Mouse (Mus musculus): ENCODE results near the gene Ppp2r5e. TPM values are rescaled to one million over a fixed set of nuclear protein-coding genes. Genes with fewer than 3 reads are reported as not detected.
"Not testable (repeated sequence)": the region's sequence is repeated elsewhere in the genome, so short reads cannot be mapped to it uniquely, and the experiment has no call there.

Gene Ppp2r5e
- polyA plus RNA-seq, 1 experiment from 2014 or later, result 25.8 TPM

DNA sequence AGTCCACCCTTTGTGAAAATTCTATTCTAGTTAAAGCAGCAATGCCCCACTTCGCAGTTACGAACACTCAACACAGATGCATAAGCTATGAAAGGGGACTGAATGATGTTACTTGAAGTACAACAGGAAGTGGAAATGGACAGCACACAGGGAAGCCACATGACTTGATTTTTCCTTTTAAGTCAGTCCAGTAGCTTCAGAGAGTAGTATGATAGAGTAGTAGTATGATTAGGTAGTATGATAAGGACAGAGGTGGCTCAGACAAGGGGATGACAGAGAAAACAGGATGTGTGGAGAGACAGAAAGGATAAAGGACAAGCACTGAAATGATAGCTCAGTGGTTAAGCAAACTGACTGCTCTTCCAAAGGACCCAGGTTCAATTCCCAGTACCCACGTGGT lies 101.4 kb downstream of the Ppp2r5e start:
- H3K27ac ChIP-seq (ENCODE audit: low read depth, low read length), result no peak overlapping the region
- no peak for DNase-seq (ENCODE audit: low spot score)

DNA sequence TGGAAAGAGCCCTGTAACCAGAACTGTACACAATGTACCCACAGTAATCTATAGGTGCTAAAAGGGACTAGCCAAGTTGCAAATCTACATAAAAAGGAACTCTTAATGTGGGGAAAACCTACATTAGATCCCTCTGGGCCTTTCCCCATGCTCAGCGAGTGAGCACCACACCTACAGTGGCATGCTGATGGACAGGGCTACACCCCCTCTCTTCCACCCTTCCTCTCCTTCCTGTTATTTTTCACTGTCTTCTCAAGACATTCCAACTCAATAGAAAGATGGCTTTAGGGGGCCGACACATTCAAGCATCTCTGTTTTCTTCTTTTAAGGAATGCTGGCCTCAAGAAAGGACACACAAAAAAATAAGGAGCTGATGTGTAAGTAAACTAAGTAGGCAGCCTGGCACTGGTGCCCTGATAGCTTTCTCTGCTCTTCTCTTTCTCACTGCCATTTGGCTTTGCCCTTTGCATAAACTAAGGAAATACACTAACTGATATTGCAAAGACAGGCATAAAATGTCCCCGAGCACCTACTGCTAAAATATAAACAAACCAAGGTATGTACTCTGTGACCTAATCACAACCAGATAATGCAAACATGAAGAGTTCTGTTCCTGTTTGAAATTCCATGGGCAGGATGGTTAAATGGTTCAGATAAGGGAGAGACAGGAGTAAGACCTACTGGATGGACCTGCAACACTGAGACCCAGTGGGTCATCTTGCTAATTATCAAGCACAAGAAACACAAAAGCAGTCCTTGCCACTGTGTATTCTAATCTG lies 103.3 kb downstream of the Ppp2r5e start:
- H3K4me3 ChIP-seq (ENCODE audit: low read depth, low read length), result no peak overlapping the region
- no peaks in the 10 kb centered on the region for H3K36me3 ChIP-seq (ENCODE audit: control insufficient read depth, insufficient read depth, low read length)
- H3K27ac ChIP-seq (ENCODE audit: low read depth, low read length), result no peak overlapping the region
- no peak for DNase-seq (ENCODE audit: low spot score)
- H3K9me3 ChIP-seq (replicated peaks; ENCODE audit: control insufficient read depth, low read length), result no peaks in the 10 kb centered on the region
- no peak overlapping the region for H3K9ac ChIP-seq (ENCODE audit: low read length)
- H3K27me3 ChIP-seq (replicated peaks; ENCODE audit: control insufficient read depth, insufficient read depth, low read length), result no peaks in the 10 kb centered on the region
- no peak for ATAC-seq
- WGBS, result 85% methylated on average over 3 of the region's 3 CpGs
- H3K4me1 ChIP-seq (ENCODE audit: control insufficient read depth, insufficient read depth, low read length), result no peaks in the 10 kb centered on the region
- no peak overlapping the region for H3K4me2 ChIP-seq (ENCODE audit: low read length)

More for the DNA sequence above, 101.4 kb downstream of the Ppp2r5e start:
- Histone ChIP-seq H3K4me3 (ENCODE audit: low read depth, low read length) (no peak overlapping the region), H3K4me1 (ENCODE audit: control insufficient read depth, insufficient read depth, low read length) (no peaks in the 10 kb centered on the region), H3K27me3 (replicated peaks; ENCODE audit: control insufficient read depth, insufficient read depth, low read length) (no peaks in the 10 kb centered on the region), H3K9ac (ENCODE audit: low read length) (no peak overlapping the region), H3K36me3 (ENCODE audit: control insufficient read depth, insufficient read depth, low read length) (no peaks in the 10 kb centered on the region), H3K4me2 (ENCODE audit: low read length) (no peak overlapping the region), H3K9me3 (replicated peaks; ENCODE audit: control insufficient read depth, low read length) (no peaks in the 10 kb centered on the region)
- 95% methylated on average over 3 of the region's 3 CpGs for WGBS
- ATAC-seq, result no peak

DNA sequence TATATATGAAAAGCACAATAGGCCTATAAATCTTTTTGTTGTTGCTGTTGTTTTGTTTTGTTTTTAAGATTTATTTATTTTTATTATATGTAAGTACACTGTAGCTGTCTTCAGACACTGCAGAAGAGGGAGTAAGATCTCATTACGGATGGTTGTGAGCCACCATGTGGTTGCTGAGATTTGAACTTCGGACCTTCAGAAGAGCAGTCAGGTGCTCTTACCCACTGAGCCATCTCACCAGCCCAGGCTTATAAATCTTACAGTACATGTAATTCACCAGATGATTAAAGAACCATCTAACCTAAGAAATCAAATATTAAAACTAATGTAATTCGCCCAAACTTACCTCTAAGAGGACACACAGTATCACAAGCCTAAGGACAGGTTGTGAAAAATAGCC lies 103.9 kb downstream of the Ppp2r5e start:
- H3K9me3 ChIP-seq (replicated peaks; ENCODE audit: control insufficient read depth, low read length), result not testable (repeated sequence)
- 94% methylated on average over 3 of the region's 3 CpGs for WGBS

DNA sequence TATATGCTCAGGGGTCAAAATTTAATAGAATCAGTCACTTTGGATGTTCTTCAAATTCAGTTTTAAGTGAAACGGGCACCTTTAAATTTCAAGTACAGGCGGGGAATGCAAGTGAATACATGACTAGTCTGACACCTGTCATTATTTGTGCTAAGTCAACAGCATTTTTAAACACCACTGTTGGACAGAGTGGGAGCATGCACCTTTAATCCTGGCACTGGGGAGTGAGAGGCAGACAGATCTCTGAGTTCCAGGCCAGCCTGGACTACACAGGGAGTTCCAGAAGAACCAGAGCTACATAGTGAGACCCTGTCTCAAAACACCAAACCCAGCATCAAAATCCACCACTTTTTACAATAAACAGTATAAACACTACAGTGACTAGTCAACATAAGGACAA lies 108.5 kb downstream of the Ppp2r5e start:
- no peaks in the 10 kb centered on the region for H3K4me1 ChIP-seq (ENCODE audit: control insufficient read depth, insufficient read depth, low read length)
- no peak overlapping the region for H3K27ac ChIP-seq (ENCODE audit: low read depth, low read length)
- no peak overlapping the region for H3K4me3 ChIP-seq (ENCODE audit: low read depth, low read length)
- no peaks in the 10 kb centered on the region for H3K36me3 ChIP-seq (ENCODE audit: control insufficient read depth, insufficient read depth, low read length)
- ATAC-seq, result no peak
- H3K4me2 ChIP-seq (ENCODE audit: low read length), result no peak overlapping the region
- no peak overlapping the region for H3K9ac ChIP-seq (ENCODE audit: low read length)
- no peaks in the 10 kb centered on the region for H3K9me3 ChIP-seq (replicated peaks; ENCODE audit: control insufficient read depth, low read length)
- no peaks in the 10 kb centered on the region for H3K27me3 ChIP-seq (replicated peaks; ENCODE audit: control insufficient read depth, insufficient read depth, low read length)
- 96% methylated on average over 2 of the region's 2 CpGs for WGBS
- DNase-seq (ENCODE audit: low spot score), result no peak

More for the DNA sequence above, 103.9 kb downstream of the Ppp2r5e start:
- not testable (repeated sequence) for DNase-seq (ENCODE audit: low spot score); H3K4me2 ChIP-seq (ENCODE audit: low read length); H3K4me3 ChIP-seq (ENCODE audit: low read depth, low read length); H3K27ac ChIP-seq (ENCODE audit: low read depth, low read length); H3K9ac ChIP-seq (ENCODE audit: low read length); H3K36me3 ChIP-seq (ENCODE audit: control insufficient read depth, insufficient read depth, low read length); H3K27me3 ChIP-seq (replicated peaks; ENCODE audit: control insufficient read depth, insufficient read depth, low read length); ATAC-seq; H3K4me1 ChIP-seq (ENCODE audit: control insufficient read depth, insufficient read depth, low read length)

DNA sequence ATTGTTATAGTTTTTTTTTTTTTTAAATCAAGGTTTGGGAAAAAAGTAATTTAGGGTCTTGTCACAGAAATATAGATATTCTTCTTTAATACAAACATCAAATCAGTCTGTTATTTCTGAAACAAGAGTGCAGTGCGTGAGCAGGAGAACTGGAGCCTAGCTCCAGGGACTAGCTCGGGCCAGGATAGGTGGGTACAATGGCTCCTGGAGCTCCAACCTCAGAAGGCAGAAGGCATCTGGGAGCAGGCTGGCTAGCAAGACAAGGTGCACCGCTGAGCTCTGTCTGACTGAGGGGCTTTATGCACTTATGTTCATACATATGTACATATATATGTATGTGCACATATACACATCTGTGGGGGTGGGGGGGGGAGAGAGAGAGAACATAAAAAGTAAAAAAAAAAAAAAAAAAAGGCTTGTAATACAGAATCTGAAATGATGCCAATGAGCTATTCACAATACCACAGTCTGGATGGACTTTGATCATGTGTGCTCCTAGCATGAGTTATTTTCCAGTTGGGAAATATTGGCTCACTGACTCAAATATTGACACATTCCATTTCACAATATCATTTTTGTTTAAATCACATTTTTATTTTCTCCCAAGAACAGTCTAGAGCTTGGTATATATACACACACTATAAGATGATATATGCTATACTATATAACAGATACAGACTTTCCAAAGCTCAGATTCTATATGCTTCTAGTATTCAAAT lies 109.3 kb downstream of the Ppp2r5e start:
- 94% methylated on average over 3 of the region's 3 CpGs for WGBS
- no peak for DNase-seq (ENCODE audit: low spot score)

DNA sequence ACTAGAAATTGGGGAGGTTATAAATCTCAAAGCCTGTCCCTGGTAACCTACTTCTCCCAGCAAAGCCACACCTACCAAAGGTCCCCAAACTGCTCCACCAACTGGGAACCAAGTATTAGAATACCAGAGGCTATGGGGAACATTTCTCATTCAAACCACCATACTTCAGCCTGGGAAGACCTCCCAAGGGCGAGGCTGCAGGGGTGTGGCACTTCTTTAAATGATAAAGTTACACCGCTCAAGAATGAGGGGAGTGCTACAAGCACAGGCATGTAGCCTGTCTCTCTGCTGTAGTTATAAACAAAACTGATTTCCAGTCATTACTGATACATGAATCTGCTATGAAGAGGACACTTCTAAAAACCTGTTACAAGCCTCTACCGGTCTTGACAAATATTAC lies 113.3 kb downstream of the Ppp2r5e start:
- ATAC-seq, result no peak

More for the DNA sequence above, 109.3 kb downstream of the Ppp2r5e start:
- no peak for ATAC-seq
- Histone ChIP-seq H3K4me3 (ENCODE audit: low read depth, low read length) (no peak overlapping the region), H3K9me3 (replicated peaks; ENCODE audit: control insufficient read depth, low read length) (no peaks in the 10 kb centered on the region), H3K36me3 (ENCODE audit: control insufficient read depth, insufficient read depth, low read length) (no peaks in the 10 kb centered on the region), H3K4me2 (ENCODE audit: low read length) (no peak overlapping the region), H3K4me1 (ENCODE audit: control insufficient read depth, insufficient read depth, low read length) (no peaks in the 10 kb centered on the region), H3K9ac (ENCODE audit: low read length) (no peak overlapping the region), H3K27me3 (replicated peaks; ENCODE audit: control insufficient read depth, insufficient read depth, low read length) (no peaks in the 10 kb centered on the region), H3K27ac (ENCODE audit: low read depth, low read length) (no peak overlapping the region)

DNA sequence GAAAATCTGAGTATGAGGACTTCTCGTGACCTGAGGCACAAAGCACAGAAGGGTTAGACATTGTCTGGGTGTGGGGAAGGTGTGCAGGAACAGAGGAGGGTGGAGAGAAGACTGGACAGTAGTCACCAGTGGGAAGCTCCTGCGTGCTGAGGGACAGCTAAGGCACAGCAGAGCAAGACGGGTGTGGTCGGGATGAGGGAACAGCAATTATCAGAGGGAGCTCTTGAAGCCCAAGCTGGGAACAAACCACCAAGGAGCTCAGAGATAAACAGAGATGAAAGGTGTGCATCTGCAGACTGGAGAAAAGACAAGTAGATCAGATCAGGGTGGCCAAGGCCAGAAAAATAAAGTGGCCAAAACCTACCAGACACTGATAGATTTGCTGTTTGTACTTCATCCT lies 114.0 kb downstream of the Ppp2r5e start:
- ATAC-seq (no peak), DNase-seq (ENCODE audit: low spot score) (no peak)
- H3K36me3 ChIP-seq (ENCODE audit: control insufficient read depth, insufficient read depth, low read length), result 0 out of 2 replicates have a peak, but pooled peaks cover 3% of the 10 kb centered on the region
- H3K4me2 ChIP-seq (ENCODE audit: low read length), result no peak overlapping the region
- H3K27me3 ChIP-seq (replicated peaks; ENCODE audit: control insufficient read depth, insufficient read depth, low read length), result no peaks in the 10 kb centered on the region
- no peaks in the 10 kb centered on the region for H3K9me3 ChIP-seq (replicated peaks; ENCODE audit: control insufficient read depth, low read length)
- WGBS, result 89% methylated on average over 4 of the region's 4 CpGs
- H3K4me3 ChIP-seq (ENCODE audit: low read depth, low read length), result no peak overlapping the region
- H3K27ac ChIP-seq (ENCODE audit: low read depth, low read length), result no peak overlapping the region
- H3K4me1 ChIP-seq (ENCODE audit: control insufficient read depth, insufficient read depth, low read length), result no peaks in the 10 kb centered on the region
- H3K9ac ChIP-seq (ENCODE audit: low read length), result no peak overlapping the region

More for the DNA sequence above, 113.3 kb downstream of the Ppp2r5e start:
- no peaks in the 10 kb centered on the region for H3K9me3 ChIP-seq (replicated peaks; ENCODE audit: control insufficient read depth, low read length)
- no peaks in the 10 kb centered on the region for H3K27me3 ChIP-seq (replicated peaks; ENCODE audit: control insufficient read depth, insufficient read depth, low read length)
- no peak for DNase-seq (ENCODE audit: low spot score)
- 0 out of 2 replicates have a peak, but pooled peaks cover 3% of the 10 kb centered on the region for H3K36me3 ChIP-seq (ENCODE audit: control insufficient read depth, insufficient read depth, low read length)
- WGBS, result 90% methylated on average over 3 of the region's 3 CpGs
- no peak overlapping the region for H3K4me3 ChIP-seq (ENCODE audit: low read depth, low read length)
- no peaks in the 10 kb centered on the region for H3K4me1 ChIP-seq (ENCODE audit: control insufficient read depth, insufficient read depth, low read length)
- H3K4me2 ChIP-seq (ENCODE audit: low read length), result no peak overlapping the region
- H3K27ac ChIP-seq (ENCODE audit: low read depth, low read length), result no peak overlapping the region
- no peak overlapping the region for H3K9ac ChIP-seq (ENCODE audit: low read length)

DNA sequence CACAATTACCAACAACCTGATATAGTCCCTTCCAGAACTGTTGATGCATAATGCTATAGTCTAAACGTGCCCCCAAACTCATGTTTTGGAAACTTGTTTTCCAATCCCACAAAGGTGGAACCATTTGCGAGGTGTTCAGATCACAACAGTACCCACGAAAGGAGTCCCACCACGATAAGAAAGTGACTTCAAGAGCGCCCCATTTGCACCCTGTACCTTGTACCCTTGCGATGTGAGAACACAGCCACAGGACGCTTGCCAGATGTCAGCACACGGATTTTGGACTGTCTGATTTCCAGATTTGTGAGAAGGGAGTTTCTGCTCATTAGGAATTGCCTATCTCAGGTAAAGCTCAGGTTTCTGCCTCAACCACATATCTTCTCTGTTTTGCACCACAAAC lies 116.0 kb downstream of the Ppp2r5e start:
- Histone ChIP-seq H3K9ac (ENCODE audit: low read length) (no peak overlapping the region), H3K4me3 (ENCODE audit: low read depth, low read length) (no peak overlapping the region), H3K36me3 (ENCODE audit: control insufficient read depth, insufficient read depth, low read length) (0 out of 2 replicates have a peak, but pooled peaks cover 3% of the 10 kb centered on the region), H3K9me3 (replicated peaks; ENCODE audit: control insufficient read depth, low read length) (no peaks in the 10 kb centered on the region), H3K4me1 (ENCODE audit: control insufficient read depth, insufficient read depth, low read length) (no peaks in the 10 kb centered on the region), H3K4me2 (ENCODE audit: low read length) (no peak overlapping the region), H3K27ac (ENCODE audit: low read depth, low read length) (no peak overlapping the region), H3K27me3 (replicated peaks; ENCODE audit: control insufficient read depth, insufficient read depth, low read length) (no peaks in the 10 kb centered on the region)
- 95% methylated on average over 8 of the region's 8 CpGs for WGBS
- no peak for ATAC-seq
- no peak for DNase-seq (ENCODE audit: low spot score)

DNA sequence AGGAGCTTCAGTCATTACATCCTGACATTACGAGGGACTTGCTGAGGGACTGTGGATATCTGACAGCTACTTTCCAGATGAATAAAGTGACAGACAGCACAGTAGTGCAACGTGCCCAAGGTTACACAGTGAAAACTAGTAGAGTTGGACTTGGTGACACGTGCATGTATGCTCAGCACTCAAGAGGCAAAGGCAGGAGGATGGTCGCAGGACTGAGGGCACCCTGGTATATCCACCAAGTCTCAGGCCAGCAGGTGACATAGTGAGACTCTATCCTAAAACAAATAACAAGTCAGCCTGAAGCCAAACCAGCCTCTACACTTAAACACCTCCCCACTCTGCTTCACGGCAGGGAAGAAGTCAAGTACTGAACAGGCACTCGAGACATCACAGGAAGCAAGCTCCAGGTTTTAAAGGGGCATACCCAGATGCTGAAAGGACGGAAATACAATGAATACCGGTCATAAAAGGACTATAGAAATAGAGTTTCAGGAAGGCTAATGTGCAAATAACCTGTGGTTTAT lies 116.6 kb downstream of the Ppp2r5e start:
- ATAC-seq, result no peak
- H3K4me2 ChIP-seq (ENCODE audit: low read length), result no peak overlapping the region
- 83% methylated on average over 8 of the region's 8 CpGs for WGBS
- H3K27ac ChIP-seq (ENCODE audit: low read depth, low read length), result no peak overlapping the region
- no peak overlapping the region for H3K4me3 ChIP-seq (ENCODE audit: low read depth, low read length)
- H3K4me1 ChIP-seq (ENCODE audit: control insufficient read depth, insufficient read depth, low read length), result no peaks in the 10 kb centered on the region
- no peaks in the 10 kb centered on the region for H3K9me3 ChIP-seq (replicated peaks; ENCODE audit: control insufficient read depth, low read length)
- DNase-seq (ENCODE audit: low spot score), result no peak
- H3K36me3 ChIP-seq (ENCODE audit: control insufficient read depth, insufficient read depth, low read length), result 0 out of 2 replicates have a peak, but pooled peaks cover 3% of the 10 kb centered on the region
- H3K27me3 ChIP-seq (replicated peaks; ENCODE audit: control insufficient read depth, insufficient read depth, low read length), result no peaks in the 10 kb centered on the region
- H3K9ac ChIP-seq (ENCODE audit: low read length), result no peak overlapping the region

Data from forebrain, embryonic 14.5 days (tissue).